Mouse (Mus musculus) myocyte (in vitro differentiated cells): ENCODE measurements around the gene Wwox. TPM values are rescaled to one million over a fixed set of nuclear protein-coding genes. Genes with fewer than 3 reads are reported as not detected.

ENCODE experiments used
- H3K27me3 ChIP-seq: one replicate; pipeline ENCODE4 v1.6.1; 2011; ENCODE audit not compliant: control insufficient read depth, insufficient read depth, insufficient read length
- H3K36me3 ChIP-seq: one replicate; pipeline ENCODE4 v1.6.1; 2011; ENCODE audit not compliant: control insufficient read depth, insufficient read depth
- H3K4me2 ChIP-seq: one replicate; pipeline ENCODE4 v1.6.1; 2011; ENCODE audit warnings: low read depth, control low read depth
- H3K4me3 ChIP-seq: one replicate; pipeline ENCODE4 v1.5.1; 2011; ENCODE audit warnings: mild to moderate bottlenecking, control low read depth, moderate library complexity
- H3K79me2 ChIP-seq: one replicate; pipeline ENCODE4 v1.6.1; 2011; ENCODE audit not compliant: control insufficient read depth, insufficient read depth
- H3ac ChIP-seq: one replicate; pipeline ENCODE4 v1.6.1; 2011; ENCODE audit not compliant: control insufficient read depth, insufficient read length
- CEBPB ChIP-seq: IDR thresholded peaks from 2 replicates; pipeline ENCODE4 v1.6.1; 2011; ENCODE audit warnings: mild to moderate bottlenecking, moderate library complexity; ENCODE audit not compliant: poor library complexity, insufficient read depth, severe bottlenecking
- E2F4 ChIP-seq: IDR thresholded peaks from one replicate; pipeline ENCODE4 v1.6.1; 2011; ENCODE audit warnings: mild to moderate bottlenecking, control low read depth, moderate library complexity; ENCODE audit not compliant: insufficient read depth
- MAX ChIP-seq: IDR thresholded peaks from one replicate; pipeline ENCODE4 v1.6.1; 2011; ENCODE audit warnings: low read depth, mild to moderate bottlenecking, control low read depth
- MYOD1 ChIP-seq, 3 experiments: IDR thresholded peaks; one replicate each; pipeline ENCODE4 v1.6.1; 2011; ENCODE audit warnings: control low read depth in 2 of 3, low read depth in 2 of 3, mild to moderate bottlenecking in 2 of 3, moderate library complexity in 1 of 3; ENCODE audit not compliant: insufficient read length in 2 of 3, control insufficient read depth in 1 of 3
- MYOG ChIP-seq, 3 experiments: IDR thresholded peaks; one replicate each; pipeline ENCODE4 v1.6.1; 2011; ENCODE audit warnings: control low read depth in 2 of 3, low read depth in 2 of 3, mild to moderate bottlenecking in 2 of 3; ENCODE audit not compliant: insufficient read length in 2 of 3, control insufficient read depth in 1 of 3, insufficient read depth in 1 of 3
- POLR2A ChIP-seq: IDR thresholded peaks from one replicate; pipeline ENCODE4 v1.6.1; 2011; ENCODE audit warnings: low read depth, mild to moderate bottlenecking, control low read depth, moderate library complexity; ENCODE audit not compliant: insufficient read length
- POLR2AphosphoS2 ChIP-seq: IDR thresholded peaks from one replicate; pipeline ENCODE4 v1.6.1; 2011; ENCODE audit warnings: low read depth, control low read depth; ENCODE audit not compliant: insufficient read length
- REST ChIP-seq: IDR thresholded peaks from one replicate; pipeline ENCODE4 v1.6.1; 2011; ENCODE audit warnings: mild to moderate bottlenecking, control low read depth, moderate library complexity; ENCODE audit not compliant: insufficient read depth, insufficient read length
- SRF ChIP-seq: IDR thresholded peaks from one replicate; pipeline ENCODE4 v1.6.1; 2011; ENCODE audit warnings: low read depth; ENCODE audit not compliant: control insufficient read depth, insufficient read length
- TCF12 ChIP-seq: IDR thresholded peaks from one replicate; pipeline ENCODE4 v1.6.1; 2011; ENCODE audit warnings: mild to moderate bottlenecking, control low read depth; ENCODE audit not compliant: poor library complexity, insufficient read depth, severe bottlenecking
- TCF3 ChIP-seq: IDR thresholded peaks from one replicate; pipeline ENCODE4 v1.6.1; 2011; ENCODE audit warnings: low read depth, control low read depth; ENCODE audit not compliant: insufficient read length
- USF1 ChIP-seq: IDR thresholded peaks from one replicate; pipeline ENCODE4 v1.6.1; 2011; ENCODE audit warnings: low read depth, mild to moderate bottlenecking, control low read depth, moderate library complexity
- polyA plus RNA-seq: library from polyadenylated mRNA; unstranded; fragments of >200 nt; fragmentation: generic; extraction: Trizol; gene quantifications from one replicate; pipeline ENCODE4 v1.2.1, GENCODE M21; 2012; ENCODE audit warnings: missing spikeins

Gene Wwox
- polyA plus RNA-seq, 1 experiment, result 8.6 TPM

DNA sequence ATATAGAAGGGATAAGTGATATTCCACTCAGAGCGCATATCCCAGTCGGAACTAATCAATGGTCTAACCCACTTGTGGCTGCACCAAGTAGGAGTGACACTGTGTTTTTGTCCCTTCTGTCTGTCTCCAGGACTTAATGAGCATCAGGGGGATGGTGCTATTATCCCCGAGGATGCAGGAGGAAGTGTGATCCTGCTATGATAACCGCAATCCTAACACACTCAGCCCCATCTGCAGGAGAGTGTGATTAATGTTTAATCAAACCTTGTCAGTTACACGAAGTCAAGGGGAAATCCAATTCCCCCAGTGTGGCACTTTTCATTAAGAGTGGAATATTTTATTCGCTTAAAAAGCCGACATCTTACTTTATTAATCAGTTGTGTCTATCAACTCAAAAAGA is 37.8 kb upstream of the Wwox start:
- H3K79me2 ChIP-seq, result no peaks in the 10 kb centered on the region
- H3K36me3 ChIP-seq, result no peaks in the 10 kb centered on the region
- H3K4me3 ChIP-seq, result no peak overlapping the region
- no peaks in the 10 kb centered on the region for H3K27me3 ChIP-seq
- TF ChIP-seq MYOG (IDR thresholded peaks at IDR 0.05; ENCODE audit: control insufficient read depth in 1 of 3, insufficient read depth in 1 of 3, insufficient read length in 2 of 3, low read depth in 2 of 3) (no peak), E2F4 (no peak), TCF12 (no peak), USF1 (no peak), CEBPB (no peak), MAX (no peak), POLR2AphosphoS2 (no peak), MYOD1 (IDR thresholded peaks at IDR 0.05; ENCODE audit: control insufficient read depth in 1 of 3, insufficient read length in 2 of 3, low read depth in 2 of 3) (no peak), TCF3 (no peak), REST (no peak), POLR2A (no peak)
- no peak overlapping the region for H3ac ChIP-seq
- no peak overlapping the region for H3K4me2 ChIP-seq

DNA sequence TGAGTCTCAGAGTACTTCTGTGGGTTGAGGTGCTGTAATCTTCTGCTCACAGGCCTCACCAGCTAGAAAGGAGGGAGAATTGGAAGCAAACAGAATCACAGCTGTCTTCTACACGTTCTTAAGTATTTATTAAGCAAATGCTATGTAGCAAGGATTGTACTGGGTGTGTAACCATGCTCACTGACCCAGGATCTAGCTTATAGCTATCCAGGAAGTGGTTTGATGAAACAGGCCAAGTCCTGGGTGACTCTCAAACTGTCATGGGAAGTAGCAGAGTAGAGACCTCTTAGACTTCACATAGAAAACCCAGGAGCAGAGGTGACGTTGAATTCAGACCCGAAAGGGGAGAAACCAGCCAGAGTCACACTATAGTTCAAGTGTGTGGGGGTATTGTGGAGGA is 28.0 kb upstream of the Wwox start:
- Histone ChIP-seq H3ac (no peak overlapping the region), H3K27me3 (no peaks in the 10 kb centered on the region), H3K4me3 (no peak overlapping the region), H3K36me3 (no peaks in the 10 kb centered on the region), H3K79me2 (no peaks in the 10 kb centered on the region), H3K4me2 (no peak overlapping the region)
- TF ChIP-seq MYOD1 (IDR thresholded peaks at IDR 0.05; ENCODE audit: control insufficient read depth in 1 of 3, insufficient read length in 2 of 3, low read depth in 2 of 3), result no peak
- no peak for TF ChIP-seq E2F4
- no peak for TF ChIP-seq REST
- TF ChIP-seq SRF, result no peak
- no peak for TF ChIP-seq USF1
- TF ChIP-seq CEBPB, result no peak
- no peak for TF ChIP-seq MAX
- TF ChIP-seq TCF12, result no peak
- no peak for TF ChIP-seq POLR2A
- no peak for TF ChIP-seq TCF3
- no peak for TF ChIP-seq MYOG (IDR thresholded peaks at IDR 0.05; ENCODE audit: control insufficient read depth in 1 of 3, insufficient read depth in 1 of 3, insufficient read length in 2 of 3, low read depth in 2 of 3)
- no peak for TF ChIP-seq POLR2AphosphoS2

DNA sequence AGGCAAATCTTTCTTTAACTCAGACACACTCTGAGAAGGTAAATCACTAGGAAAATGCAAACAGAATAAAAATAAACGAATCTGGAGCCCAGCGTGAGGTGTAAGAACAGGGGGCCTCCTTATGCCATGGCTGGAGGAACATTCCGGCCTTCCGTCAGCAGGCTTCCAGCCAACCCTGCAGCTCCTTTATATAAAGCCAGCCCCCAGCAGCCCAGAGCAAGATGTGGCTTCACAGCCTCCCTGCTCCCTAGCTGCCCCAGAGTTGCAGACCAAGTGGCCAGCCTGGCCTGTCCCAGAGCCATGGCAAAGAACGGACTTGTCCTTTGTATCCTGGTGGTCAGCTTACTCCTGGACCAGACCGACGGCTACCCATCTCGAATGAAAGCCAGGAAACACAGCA is 21.7 kb upstream of the Wwox start, which contains the start of gene Clec3a:
Gene Clec3a (plus strand): TSS at position 301 of the 400 bp plus-strand sequence.
- no peak within 1 kb of the TSS for H3ac ChIP-seq
- H3K79me2 ChIP-seq, result no peaks in the 10 kb centered on the region
- TF ChIP-seq TCF3 (no peak), POLR2AphosphoS2 (no peak), USF1 (no peak), MYOG (IDR thresholded peaks at IDR 0.05; ENCODE audit: control insufficient read depth in 1 of 3, insufficient read depth in 1 of 3, insufficient read length in 2 of 3, low read depth in 2 of 3) (no peak), TCF12 (no peak), MAX (no peak), CEBPB (no peak), E2F4 (no peak), MYOD1 (IDR thresholded peaks at IDR 0.05; ENCODE audit: control insufficient read depth in 1 of 3, insufficient read length in 2 of 3, low read depth in 2 of 3) (no peak), SRF (no peak)
- no peaks in the 10 kb centered on the region for H3K36me3 ChIP-seq
- no peak within 1 kb of the TSS for H3K4me2 ChIP-seq
- no peak within 1 kb of the TSS for H3K4me3 ChIP-seq
- H3K27me3 ChIP-seq, result no peaks in the 10 kb centered on the region

DNA sequence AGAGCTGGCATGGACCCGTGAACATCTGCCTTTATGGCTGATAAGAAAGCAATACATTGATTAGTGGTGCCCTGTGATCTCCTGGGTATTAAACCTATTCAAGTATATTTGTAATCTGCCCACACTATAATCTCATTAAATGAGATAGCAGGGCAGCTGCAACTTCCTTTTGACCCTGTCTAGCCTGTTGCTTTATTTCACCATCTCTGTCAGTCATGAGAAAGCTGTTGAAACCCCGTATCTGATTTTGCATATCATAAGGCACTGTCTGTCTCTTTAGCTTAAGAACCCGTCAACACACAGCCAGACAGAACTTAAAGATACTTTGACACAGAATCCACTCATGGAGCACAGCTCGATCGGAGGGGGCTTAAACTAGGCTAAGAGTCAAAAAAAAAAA is 21.0 kb upstream of the Wwox start:
- no peaks in the 10 kb centered on the region for H3K27me3 ChIP-seq
- no peak overlapping the region for H3K4me3 ChIP-seq
- no peak overlapping the region for H3ac ChIP-seq
- no peak overlapping the region for H3K4me2 ChIP-seq
- no peaks in the 10 kb centered on the region for H3K36me3 ChIP-seq
- no peak for TF ChIP-seq TCF12
- no peak for TF ChIP-seq MYOG (IDR thresholded peaks at IDR 0.05; ENCODE audit: control insufficient read depth in 1 of 3, insufficient read depth in 1 of 3, insufficient read length in 2 of 3, low read depth in 2 of 3)
- no peak for TF ChIP-seq REST
- TF ChIP-seq SRF, result no peak
- TF ChIP-seq POLR2AphosphoS2, result no peak
- no peak for TF ChIP-seq USF1
- no peak for TF ChIP-seq POLR2A
- no peak for TF ChIP-seq MYOD1 (IDR thresholded peaks at IDR 0.05; ENCODE audit: control insufficient read depth in 1 of 3, insufficient read length in 2 of 3, low read depth in 2 of 3)
- no peaks in the 10 kb centered on the region for H3K79me2 ChIP-seq

DNA sequence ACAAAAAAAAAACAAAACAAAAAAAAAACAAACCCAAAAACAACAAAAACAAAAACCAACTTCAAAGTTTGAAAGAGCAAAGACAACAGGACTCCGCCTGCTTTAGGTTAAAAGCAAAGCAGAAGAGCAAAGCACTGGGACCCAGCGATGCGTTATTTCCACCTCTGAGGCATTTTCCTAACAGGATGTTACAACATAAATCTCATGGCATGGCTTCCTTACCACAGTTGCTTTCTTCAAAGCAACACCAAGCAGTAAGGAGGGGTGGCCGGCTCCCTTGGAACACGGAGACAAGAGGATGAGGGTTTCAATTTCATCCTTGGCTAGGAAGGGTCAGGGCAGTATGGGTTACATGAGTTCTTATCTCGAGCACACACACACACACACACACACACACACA is 20.6 kb upstream of the Wwox start:
- Histone ChIP-seq H3K4me2 (no peak overlapping the region), H3K36me3 (no peaks in the 10 kb centered on the region), H3K27me3 (no peaks in the 10 kb centered on the region), H3K4me3 (no peak overlapping the region), H3ac (no peak overlapping the region), H3K79me2 (no peaks in the 10 kb centered on the region)
- TF ChIP-seq POLR2AphosphoS2 (no peak), TCF3 (no peak), TCF12 (no peak), REST (no peak), MYOD1 (IDR thresholded peaks at IDR 0.05; ENCODE audit: control insufficient read depth in 1 of 3, insufficient read length in 2 of 3, low read depth in 2 of 3) (no peak), POLR2A (no peak), MYOG (IDR thresholded peaks at IDR 0.05; ENCODE audit: control insufficient read depth in 1 of 3, insufficient read depth in 1 of 3, insufficient read length in 2 of 3, low read depth in 2 of 3) (no peak), SRF (no peak), USF1 (no peak), E2F4 (no peak)
